Mouse (Mus musculus) lung, postnatal 36 days (tissue): ENCODE results near the gene Apoh.

Source experiments
- DNase-seq: peaks from one replicate; pipeline ENCODE4 v3.0.0; 2022; ENCODE audit warnings: mixed read lengths

Apoh gene

GRCm38 (mm10) chr11:108333583-108334379 lies 9.4 kb upstream of the Apoh start:
- no peak for DNase-seq

DNA sequence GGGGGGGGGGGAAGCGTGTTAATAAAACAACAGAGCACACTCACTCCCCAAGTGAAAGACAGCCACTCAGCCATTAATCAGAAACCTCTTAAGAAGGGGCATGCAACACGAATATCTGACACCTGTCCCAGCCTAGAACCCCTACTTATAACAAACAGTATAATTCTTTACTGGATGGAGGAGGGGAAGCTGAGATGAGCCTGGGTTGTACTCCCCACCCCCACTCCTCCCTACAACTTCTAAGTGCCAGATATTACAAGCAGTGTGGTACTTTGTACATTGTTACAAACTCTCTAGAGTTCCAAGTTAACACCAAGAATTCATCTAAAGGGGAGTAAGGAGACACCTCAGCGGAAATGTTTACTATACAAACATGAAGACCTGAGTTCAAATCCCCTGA lies 8.5 kb upstream of the Apoh start:
- no peak for DNase-seq

DNA sequence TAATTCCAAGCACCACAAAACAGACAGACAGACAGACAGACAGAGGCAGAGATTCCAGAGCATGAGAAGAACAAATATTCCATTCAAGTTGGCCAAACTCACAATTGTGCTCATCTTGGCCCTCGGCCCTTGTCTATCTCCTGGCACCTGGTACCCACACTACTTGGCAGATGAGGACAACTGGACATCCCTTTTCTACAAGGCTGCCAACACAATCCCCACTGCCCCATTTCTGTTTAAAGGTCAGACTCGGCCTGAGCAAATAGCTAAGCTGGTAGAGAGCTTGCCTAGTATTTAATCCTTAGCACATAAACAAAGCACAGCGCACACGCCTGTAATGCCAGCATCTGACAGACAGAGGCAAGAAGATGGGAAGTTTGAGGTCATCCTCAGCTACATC lies 7.6 kb upstream of the Apoh start:
- no peak for DNase-seq

- peak; percentile 21 for DNase-seq
Measured at GRCm38 (mm10) chr11:108336445-108336844, 6.7 kb upstream of the Apoh start.

- no peak for DNase-seq
Measured at GRCm38 (mm10) chr11:108340293-108340692, 2.9 kb upstream of the Apoh start.

DNA sequence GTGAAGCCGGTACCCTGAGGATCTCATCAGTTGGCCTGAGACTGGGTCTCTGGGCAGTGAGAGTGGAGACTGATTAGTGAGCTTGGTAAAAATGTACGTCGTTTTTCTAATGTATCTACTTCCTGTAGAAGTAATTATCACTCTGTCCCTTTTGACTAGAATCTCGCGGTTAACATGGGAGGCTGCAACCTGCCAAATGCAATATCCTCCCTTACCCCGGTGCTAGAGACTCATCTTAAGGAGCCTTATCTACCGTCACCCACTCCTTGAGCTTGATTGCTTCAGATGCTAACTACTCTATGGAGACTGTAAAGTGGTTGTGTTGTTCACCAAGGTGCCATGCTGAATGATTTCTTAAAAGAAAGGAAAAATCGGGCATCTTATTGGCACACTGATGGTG lies 1.4 kb upstream of the Apoh start:
- DNase-seq: no peak

GRCm38 (mm10) chr11:108343789-108344462 lies 772 bp downstream of the Apoh start, which contains the start of gene Prkca:
Gene Prkca, minus strand, starts transcription at chr11:108343928.
- peak; percentile 96 for DNase-seq

DNA sequence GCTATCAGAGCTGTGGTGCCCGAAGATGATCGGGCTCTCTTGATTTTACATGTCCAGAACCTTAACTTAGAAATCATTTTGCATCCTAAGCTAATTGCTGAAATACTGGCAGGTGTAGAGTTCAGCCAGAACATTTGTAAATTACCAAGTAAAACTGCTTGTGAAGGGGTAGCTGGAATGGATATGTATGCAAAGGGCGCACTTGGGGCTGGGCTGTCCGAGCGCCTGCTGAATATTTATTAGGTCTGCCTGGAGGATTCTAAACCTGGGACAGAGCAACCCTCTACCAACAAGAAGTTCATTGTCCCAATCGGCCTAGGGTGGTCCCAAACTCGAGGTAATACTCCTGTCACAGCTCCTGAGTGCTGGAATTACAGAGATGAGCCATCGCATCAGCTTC lies 1.6 kb downstream of the Apoh start:
- no peak for DNase-seq

GRCm38 (mm10) chr11:108345321-108345720 lies 2.2 kb downstream of the Apoh start:
- no peak for DNase-seq

DNA sequence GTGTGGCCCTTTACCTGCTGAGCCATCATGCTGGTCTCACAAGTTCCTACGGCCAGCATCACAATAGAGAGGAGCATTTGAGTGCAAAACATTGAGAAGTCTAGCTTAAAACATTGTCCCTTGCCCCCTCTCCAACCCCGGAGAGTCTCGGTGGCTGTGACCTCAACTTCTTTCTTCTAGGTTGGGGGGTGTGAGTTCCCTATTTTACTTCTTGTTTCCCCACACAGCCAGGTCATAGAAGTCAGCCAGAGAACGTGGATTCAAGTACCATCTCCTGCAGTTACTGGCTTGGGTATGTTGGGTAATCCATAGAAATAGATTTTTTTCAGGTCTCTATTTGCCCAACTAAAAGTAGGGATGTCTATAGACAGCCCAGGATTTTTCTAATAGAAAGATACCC lies 7.6 kb downstream of the Apoh start:
- DNase-seq: no peak

GRCm38 (mm10) chr11:108352842-108353388 lies 9.8 kb downstream of the Apoh start:
- no peak for DNase-seq

DNA sequence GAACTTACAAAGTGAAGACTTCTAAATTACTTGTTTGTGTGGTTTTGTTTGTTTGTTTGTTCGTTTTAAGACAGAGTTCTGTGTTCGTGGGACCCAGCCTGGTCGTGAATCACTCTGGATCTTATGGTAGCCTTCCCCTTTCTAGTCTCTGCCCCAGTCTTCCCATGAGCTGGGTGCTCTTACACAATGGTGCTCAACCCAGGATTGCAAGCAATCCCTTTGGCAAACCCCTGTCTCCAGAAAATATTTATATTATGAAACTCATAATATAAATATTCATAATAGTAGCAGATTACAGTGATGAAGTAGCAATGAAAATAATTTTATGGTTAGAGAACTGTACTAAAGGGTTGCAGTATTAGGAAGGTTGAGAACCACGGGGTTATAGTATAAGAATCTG lies 12.9 kb downstream of the Apoh start:
- DNase-seq: no peak

- DNase-seq: peak; percentile 26
Measured at GRCm38 (mm10) chr11:108358911-108359310, 15.8 kb downstream of the Apoh start.

- no peak for DNase-seq
Measured at GRCm38 (mm10) chr11:108360983-108361382, 17.8 kb downstream of the Apoh start.

GRCm38 (mm10) chr11:108362965-108363364 lies 19.8 kb downstream of the Apoh start:
- no peak for DNase-seq

GRCm38 (mm10) chr11:108363991-108364390 lies 20.8 kb downstream of the Apoh start:
- DNase-seq: peak; percentile 69

GRCm38 (mm10) chr11:108364945-108365589 lies 21.9 kb downstream of the Apoh start:
- DNase-seq: peak; percentile 43

- DNase-seq: no peak
Measured at GRCm38 (mm10) chr11:108365600-108365999, 22.4 kb downstream of the Apoh start.

GRCm38 (mm10) chr11:108367046-108367445 lies 23.9 kb downstream of the Apoh start:
- no peak for DNase-seq

DNA sequence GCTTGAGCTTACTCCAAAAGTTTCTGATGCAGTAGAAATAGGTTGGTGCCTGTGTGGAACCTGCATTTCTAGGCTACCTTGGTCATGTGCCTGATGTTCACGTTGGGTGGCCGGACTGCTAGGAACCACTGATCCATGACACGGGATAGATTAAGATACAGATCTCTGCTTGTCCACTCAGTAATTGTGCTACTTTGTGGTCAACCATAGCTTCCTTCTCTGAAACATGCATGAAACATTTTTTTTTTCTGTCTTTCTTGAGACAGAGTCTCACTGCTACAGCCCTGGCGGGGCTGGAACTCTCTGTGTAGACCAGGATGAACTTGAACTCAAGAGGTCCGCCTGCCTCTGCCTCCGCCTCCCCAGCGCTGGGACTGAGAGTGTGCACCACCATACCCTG lies 33.7 kb downstream of the Apoh start:
- no peak for DNase-seq

- peak; percentile 88 for DNase-seq
Measured at GRCm38 (mm10) chr11:108377680-108378362, 34.7 kb downstream of the Apoh start.

- no peak for DNase-seq
Measured at GRCm38 (mm10) chr11:108378363-108378751, 35.2 kb downstream of the Apoh start.

DNA sequence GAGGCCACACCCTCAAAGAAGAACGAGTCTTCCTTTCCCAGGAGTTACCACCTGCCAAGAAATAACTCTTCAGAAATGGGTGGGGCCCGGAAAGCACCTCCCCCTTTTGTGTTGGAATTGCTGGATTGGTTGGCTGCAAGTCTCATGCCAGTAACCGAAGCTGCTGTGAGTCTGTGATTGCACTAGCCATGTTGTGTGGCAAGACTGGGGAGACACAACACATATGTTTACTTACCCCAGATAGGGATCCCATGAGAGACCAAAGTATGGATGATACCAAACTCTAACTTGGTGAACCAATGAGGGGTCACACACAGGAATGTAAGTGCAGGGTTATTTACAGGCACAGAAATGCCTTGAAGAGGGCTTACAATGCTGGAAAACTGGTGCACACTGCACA lies 39.5 kb downstream of the Apoh start:
- no peak for DNase-seq
